Mouse (Mus musculus): ENCODE data around the gene Preb. TPM values are rescaled to one million over a fixed set of nuclear protein-coding genes. Genes with fewer than 3 reads are reported as not detected.
A peak's percentile ranks its signal among the peaks of the same experiment; 100 is the strongest.

Gene Preb
- polyA plus RNA-seq, 1 experiment from 2014 or later, result 127 TPM

- Histone ChIP-seq H3K4me1 (no peaks in the 10 kb centered on the region), H3K9me3 (replicated peaks) (no peaks in the 10 kb centered on the region), H3K4me3 (no peak overlapping the region), H3K4me2 (replicated peaks) (no peak overlapping the region), H3K27ac (no peak overlapping the region), H3K36me3 (no peaks in the 10 kb centered on the region), H3K27me3 (no peaks in the 10 kb centered on the region; the same call in 1 of the 2 replicates), H3K9ac (no peak overlapping the region)
- no peak for ATAC-seq (ENCODE audit: low FRiP score)
- WGBS, result 76% methylated on average over 9 of the region's 9 CpGs
Measured at GRCm38 (mm10) chr5:30974870-30975656, 14.9 kb upstream of the Preb start.

GRCm38 (mm10) chr5:30969440-30969839 is 9.3 kb upstream of the Preb start:
- no peak overlapping the region for H3K4me2 ChIP-seq (replicated peaks)
- no peaks in the 10 kb centered on the region for H3K4me1 ChIP-seq
- no peaks in the 10 kb centered on the region for H3K36me3 ChIP-seq
- ATAC-seq (ENCODE audit: low FRiP score), result no peak
- H3K4me3 ChIP-seq, result no peak overlapping the region
- WGBS, result 89% methylated on average over 2 of the region's 2 CpGs
- H3K9me3 ChIP-seq (replicated peaks), result no peaks in the 10 kb centered on the region
- H3K9ac ChIP-seq, result no peak overlapping the region
- H3K27me3 ChIP-seq, result peaks cover 3% of the 10 kb centered on the region
- H3K27ac ChIP-seq, result no peak overlapping the region

- Histone ChIP-seq H3K27ac (no peak within 1 kb of the TSS), H3K4me2 (replicated peaks) (no peak within 1 kb of the TSS), H3K4me1 (no peaks in the 10 kb centered on the region), H3K4me3 (no peak within 1 kb of the TSS), H3K9me3 (replicated peaks) (no peaks in the 10 kb centered on the region), H3K27me3 (peaks cover 3% of the 10 kb centered on the region; the same call in 1 of the 2 replicates), H3K9ac (no peak within 1 kb of the TSS), H3K36me3 (no peaks in the 10 kb centered on the region)
- WGBS, result 74% methylated on average over 8 of the region's 8 CpGs
- ATAC-seq (ENCODE audit: low FRiP score), result no peak
Measured at GRCm38 (mm10) chr5:30968416-30968815, 8.3 kb upstream of the Preb start, which contains the start of gene Tcf23. Tcf23 (plus strand) TSS chr5:30968662.

- Histone ChIP-seq H3K27ac (no peak overlapping the region), H3K9me3 (replicated peaks) (no peaks in the 10 kb centered on the region), H3K27me3 (peaks cover 3% of the 10 kb centered on the region; the same call in 1 of the 2 replicates), H3K9ac (no peak overlapping the region), H3K4me1 (no peaks in the 10 kb centered on the region), H3K36me3 (no peaks in the 10 kb centered on the region), H3K4me2 (replicated peaks) (no peak overlapping the region), H3K4me3 (no peak overlapping the region)
- 88% methylated on average over 4 of the region's 4 CpGs for WGBS
- no peak for ATAC-seq (ENCODE audit: low FRiP score)
Measured at GRCm38 (mm10) chr5:30966189-30966588, 6.0 kb upstream of the Preb start.

GRCm38 (mm10) chr5:30963916-30964315 is 3.8 kb upstream of the Preb start:
- no peak overlapping the region for H3K27ac ChIP-seq
- peaks cover 3% of the 10 kb centered on the region; the same call in 1 of the 2 replicates for H3K27me3 ChIP-seq
- no peaks in the 10 kb centered on the region for H3K36me3 ChIP-seq
- no peak for ATAC-seq (ENCODE audit: low FRiP score)
- H3K4me1 ChIP-seq, result peaks cover 5% of the 10 kb centered on the region
- H3K9ac ChIP-seq, result no peak overlapping the region
- H3K4me3 ChIP-seq, result no peak overlapping the region
- WGBS, result 76% methylated on average over 3 of the region's 3 CpGs
- H3K9me3 ChIP-seq (replicated peaks), result no peaks in the 10 kb centered on the region
- no peak overlapping the region for H3K4me2 ChIP-seq (replicated peaks)

- Histone ChIP-seq H3K9ac (no peak overlapping the region), H3K4me3 (no peak overlapping the region), H3K9me3 (replicated peaks) (no peaks in the 10 kb centered on the region), H3K27ac (no peak overlapping the region), H3K4me1 (peaks cover 22% of the 10 kb centered on the region), H3K36me3 (peaks cover 14% of the 10 kb centered on the region), H3K4me2 (replicated peaks) (no peak overlapping the region), H3K27me3 (no peaks in the 10 kb centered on the region; the same call in 1 of the 2 replicates)
- WGBS, result 84% methylated on average over 10 of the region's 10 CpGs
- ATAC-seq (ENCODE audit: low FRiP score), result no peak
Measured at GRCm38 (mm10) chr5:30961545-30962505, 1.7 kb upstream of the Preb start.

- Histone ChIP-seq H3K27me3 (no peaks in the 10 kb centered on the region; the same call in 1 of the 2 replicates), H3K36me3 (peaks cover 17% of the 10 kb centered on the region), H3K9me3 (replicated peaks) (no peaks in the 10 kb centered on the region), H3K4me3 (peak overlapping the region; percentile 85; the same call in 1 of the 2 replicates), H3K9ac (no peak overlapping the region), H3K27ac (no peak overlapping the region), H3K4me1 (peaks cover 22% of the 10 kb centered on the region), H3K4me2 (replicated peaks) (peak overlapping the region; percentile 71)
- ATAC-seq (ENCODE audit: low FRiP score), result no peak
- 89% methylated on average over 2 of the region's 2 CpGs for WGBS
Measured at GRCm38 (mm10) chr5:30960814-30961213, 653 bp upstream of the Preb start.

- H3K4me3 ChIP-seq, result peak overlapping the region; percentile 85
- H3K9me3 ChIP-seq (replicated peaks), result no peaks in the 10 kb centered on the region
- H3K36me3 ChIP-seq, result peaks cover 32% of the 10 kb centered on the region
- H3K27ac ChIP-seq, result peak overlapping the region; percentile 86
- WGBS, result 40% methylated on average over 19 of the region's 19 CpGs
- peak overlapping the region; percentile 71 for H3K4me2 ChIP-seq (replicated peaks)
- no peaks in the 10 kb centered on the region; the same call in 1 of the 2 replicates for H3K27me3 ChIP-seq
- H3K4me1 ChIP-seq, result peaks cover 22% of the 10 kb centered on the region
- ATAC-seq (ENCODE audit: low FRiP score), result no peak
- peak overlapping the region; percentile 89 for H3K9ac ChIP-seq
Measured at GRCm38 (mm10) chr5:30959198-30959854, 835 bp downstream of the Preb start.

- no peak overlapping the region for H3K4me2 ChIP-seq (replicated peaks)
- H3K36me3 ChIP-seq, result peaks cover 47% of the 10 kb centered on the region
- no peak for ATAC-seq (ENCODE audit: low FRiP score)
- no peak overlapping the region for H3K27ac ChIP-seq
- no peaks in the 10 kb centered on the region; the same call in 1 of the 2 replicates for H3K27me3 ChIP-seq
- no peak overlapping the region for H3K9ac ChIP-seq
- no peak overlapping the region for H3K4me3 ChIP-seq
- no peaks in the 10 kb centered on the region for H3K9me3 ChIP-seq (replicated peaks)
- 95% methylated on average over 6 of the region's 6 CpGs for WGBS
- peaks cover 22% of the 10 kb centered on the region for H3K4me1 ChIP-seq
Measured at GRCm38 (mm10) chr5:30957891-30958290, 2.3 kb downstream of the Preb start.

GRCm38 (mm10) chr5:30955751-30956150 is 4.4 kb downstream of the Preb start:
- ATAC-seq (ENCODE audit: low FRiP score), result no peak
- H3K4me1 ChIP-seq, result peaks cover 22% of the 10 kb centered on the region
- no peaks in the 10 kb centered on the region for H3K27me3 ChIP-seq
- WGBS, result 98% methylated on average over 6 of the region's 6 CpGs
- peaks cover 55% of the 10 kb centered on the region for H3K36me3 ChIP-seq
- H3K4me2 ChIP-seq (replicated peaks), result no peak overlapping the region
- no peak overlapping the region for H3K4me3 ChIP-seq
- no peak overlapping the region for H3K27ac ChIP-seq
- H3K9me3 ChIP-seq (replicated peaks), result no peaks in the 10 kb centered on the region
- H3K9ac ChIP-seq, result no peak overlapping the region

- H3K4me2 ChIP-seq (replicated peaks), result no peak overlapping the region
- no peak for ATAC-seq (ENCODE audit: low FRiP score)
- no peak overlapping the region for H3K4me3 ChIP-seq
- WGBS, result 95% methylated on average over 9 of the region's 9 CpGs
- peaks cover 30% of the 10 kb centered on the region for H3K4me1 ChIP-seq
- no peak overlapping the region for H3K27ac ChIP-seq
- peaks cover 55% of the 10 kb centered on the region for H3K36me3 ChIP-seq
- no peaks in the 10 kb centered on the region for H3K9me3 ChIP-seq (replicated peaks)
- H3K27me3 ChIP-seq, result no peaks in the 10 kb centered on the region
- H3K9ac ChIP-seq, result no peak overlapping the region
Measured at GRCm38 (mm10) chr5:30954556-30954955, 5.6 kb downstream of the Preb start.

- H3K4me1 ChIP-seq, result peaks cover 31% of the 10 kb centered on the region
- H3K4me3 ChIP-seq, result no peak overlapping the region
- 97% methylated on average over 6 of the region's 6 CpGs for WGBS
- H3K9ac ChIP-seq, result no peak overlapping the region
- no peaks in the 10 kb centered on the region for H3K9me3 ChIP-seq (replicated peaks)
- no peaks in the 10 kb centered on the region for H3K27me3 ChIP-seq
- H3K27ac ChIP-seq, result no peak overlapping the region
- peaks cover 55% of the 10 kb centered on the region for H3K36me3 ChIP-seq
- ATAC-seq (ENCODE audit: low FRiP score), result no peak
- no peak overlapping the region for H3K4me2 ChIP-seq (replicated peaks)
Measured at GRCm38 (mm10) chr5:30954065-30954464, 6.1 kb downstream of the Preb start.
